Mouse (Mus musculus) embryonic facial prominence, embryonic 12.5 days (tissue): ENCODE data around the gene Ibtk. TPM values are rescaled to one million over a fixed set of nuclear protein-coding genes. Genes with fewer than 3 reads are reported as not detected.
A peak's percentile ranks its signal among the peaks of the same experiment; 100 is the strongest.

Source experiments
- ATAC-seq: fragments of 200-750 bp; cut with Nextera tagmentation; 2 replicates; pipeline ENCODE4 v1.8.0; 2017; ENCODE audit not compliant: insufficient number of reproducible peaks, insufficient read depth, low FRiP score, low TSS enrichment
- H3K27ac ChIP-seq: fragments of 300-500 bp; sonication (generic); 2 replicates; pipeline ENCODE4 v1.5.1; 2016; ENCODE audit warnings: mild to moderate bottlenecking
- H3K27me3 ChIP-seq: fragments of 300-500 bp; sonication (generic); 2 replicates; pipeline ENCODE4 v1.6.1; 2016; ENCODE audit warnings: mild to moderate bottlenecking, moderate library complexity
- H3K36me3 ChIP-seq: fragments of 300-500 bp; sonication (generic); 2 replicates; pipeline ENCODE4 v1.6.1; 2016; ENCODE audit warnings: mild to moderate bottlenecking
- H3K4me1 ChIP-seq: fragments of 300-500 bp; sonication (generic); 2 replicates; pipeline ENCODE4 v1.6.1; 2016
- H3K4me2 ChIP-seq: fragments of 300-500 bp; sonication (generic); replicated peaks from 2 replicates; pipeline ENCODE4 v1.6.1; 2016; ENCODE audit warnings: mild to moderate bottlenecking, moderate library complexity
- H3K4me3 ChIP-seq: fragments of 300-500 bp; sonication (generic); 2 replicates; pipeline ENCODE4 v1.5.1; 2016; ENCODE audit warnings: mild to moderate bottlenecking
- H3K9ac ChIP-seq: fragments of 300-500 bp; sonication (generic); 2 replicates; pipeline ENCODE4 v1.6.1; 2016; ENCODE audit warnings: mild to moderate bottlenecking, moderate library complexity
- H3K9me3 ChIP-seq: fragments of 300-500 bp; sonication (generic); 2 replicates; pipeline ENCODE4 v1.6.1; 2016; ENCODE audit warnings: mild to moderate bottlenecking, moderate library complexity
- WGBS: fragments of 180-500 bp; shearing (Covaris S2); methylation state at CpG from one replicate; pipeline ENCODE4 v1.1.7; 2016; 5-methylcytosine and 5-hydroxymethylcytosine counted together
- polyA plus RNA-seq: library from polyadenylated mRNA; unstranded; fragments of >200 nt; fragmentation: Nextera tagmentation; extraction: Ambion mirVana; gene quantifications from 2 replicates; pipeline ENCODE4 v1.2.1, GENCODE M21; 2016

Ibtk gene
- polyA plus RNA-seq, 1 experiment from 2014 or later: 45.7 TPM

DNA sequence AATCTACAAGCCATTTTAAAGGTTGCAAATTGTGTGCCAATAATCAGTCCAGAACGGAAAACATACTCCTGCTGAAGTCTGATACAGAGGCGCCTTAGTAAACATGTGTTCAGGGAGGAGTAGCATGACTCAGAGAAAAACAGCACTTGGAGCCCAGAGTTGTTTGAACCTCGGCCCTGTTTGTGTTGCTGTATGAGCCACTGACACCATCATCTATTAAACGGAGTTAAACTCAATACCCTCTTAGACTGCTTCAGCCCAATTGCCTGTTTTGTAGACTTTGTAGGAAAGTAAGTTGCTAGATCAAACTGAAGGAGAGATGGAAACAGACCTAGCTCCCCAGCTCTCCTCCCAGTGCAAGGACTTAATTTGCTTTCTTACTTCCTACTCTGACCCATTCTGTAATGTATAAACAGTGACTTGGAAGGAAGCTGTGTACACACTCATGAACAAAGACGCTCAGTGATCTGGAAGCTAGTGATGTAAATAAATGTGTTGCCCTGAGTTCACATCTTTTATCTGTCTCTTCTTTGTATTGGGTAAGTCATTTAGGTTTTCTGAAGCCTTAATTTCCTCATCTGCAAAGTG, 882 bp upstream of the Ibtk start:
- ATAC-seq: no peak
- peak overlapping the region; percentile 95 for H3K4me3 ChIP-seq
- no peaks in the 10 kb centered on the region for H3K27me3 ChIP-seq
- no peaks in the 10 kb centered on the region for H3K9me3 ChIP-seq
- no peaks in the 10 kb centered on the region for H3K36me3 ChIP-seq
- peak overlapping the region; percentile 99 for H3K27ac ChIP-seq
- peaks cover 6% of the 10 kb centered on the region for H3K4me1 ChIP-seq
- peak overlapping the region; percentile 99 for H3K9ac ChIP-seq
- 39% methylated on average over 5 of the region's 5 CpGs for WGBS
- H3K4me2 ChIP-seq: peak overlapping the region; percentile 69

DNA sequence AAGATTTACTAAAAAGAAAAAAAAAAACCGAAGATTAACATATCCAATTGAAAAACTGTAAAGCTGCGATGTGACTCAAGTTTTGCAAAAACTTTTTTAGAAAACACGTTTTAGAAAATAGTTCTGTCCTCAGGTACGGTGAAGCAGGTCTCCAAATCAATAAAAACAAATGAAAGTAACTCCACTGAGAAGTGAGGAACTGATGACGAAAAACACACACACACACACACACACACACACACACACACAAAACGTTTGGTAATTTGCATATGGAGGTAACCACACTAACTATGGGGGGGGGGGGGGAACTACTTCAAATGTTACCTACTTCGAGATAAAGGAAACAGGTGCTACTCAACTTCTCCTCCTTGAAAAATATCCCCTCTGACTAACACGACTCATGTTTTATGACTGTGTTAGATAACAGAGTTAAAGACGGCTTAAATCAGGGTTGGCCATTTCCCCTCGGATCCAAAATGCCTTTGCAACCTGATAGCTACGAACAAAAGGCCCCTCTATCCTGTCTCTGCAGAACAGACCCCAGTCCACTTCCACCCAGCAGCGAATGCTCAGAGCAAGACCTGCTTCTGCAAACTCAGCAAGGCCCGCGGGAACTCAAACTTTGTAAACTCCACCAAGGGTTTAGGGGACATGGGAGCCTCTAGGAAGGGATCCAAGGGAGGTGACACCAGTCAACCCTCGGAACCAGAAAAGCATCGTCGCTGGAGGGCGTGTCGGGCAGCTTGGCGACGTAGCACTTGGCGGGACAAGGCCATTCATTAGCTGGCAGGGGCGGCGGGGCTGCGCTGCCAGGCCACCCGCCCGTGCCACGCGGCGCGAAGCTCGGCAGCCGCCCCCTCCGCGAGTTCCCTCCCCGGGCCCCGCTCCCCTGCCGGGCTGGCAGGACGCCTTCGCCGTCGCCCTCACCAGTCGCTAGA, 661 bp downstream of the Ibtk start:
- Histone ChIP-seq H3K4me3 (peak overlapping the region; percentile 95), H3K4me1 (peaks cover 6% of the 10 kb centered on the region), H3K9me3 (no peaks in the 10 kb centered on the region)

DNA sequence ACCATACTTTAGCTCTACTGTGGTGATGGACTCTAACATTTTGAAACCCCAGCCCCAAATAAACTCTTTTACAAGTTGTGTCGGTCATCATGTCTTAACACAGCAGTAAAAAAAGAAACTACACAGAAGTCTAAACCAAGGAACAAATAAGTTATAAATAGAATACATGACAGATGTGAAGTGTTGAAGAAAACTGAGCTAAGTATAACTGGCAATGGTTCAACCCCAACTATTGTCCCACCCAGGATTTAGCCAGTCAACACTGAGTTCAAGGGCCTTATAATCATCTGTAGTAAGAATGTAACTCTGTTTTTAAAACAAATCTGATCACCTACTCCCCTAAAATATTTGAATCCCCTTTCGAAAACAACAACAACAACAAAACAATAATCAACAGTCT, 3.6 kb downstream of the Ibtk start:
- no peak for ATAC-seq
- H3K27ac ChIP-seq: no peak overlapping the region

More for the DNA sequence above, 661 bp downstream of the Ibtk start:
- H3K9ac ChIP-seq: peak overlapping the region; percentile 99
- peak; percentile 71 for ATAC-seq
- H3K36me3 ChIP-seq: peaks cover under 1% of the 10 kb centered on the region; the same call in 1 of the 2 replicates
- 2% methylated on average over 42 of the region's 43 CpGs for WGBS
- H3K27ac ChIP-seq: peak overlapping the region; percentile 99
- no peaks in the 10 kb centered on the region for H3K27me3 ChIP-seq
- H3K4me2 ChIP-seq: peak overlapping the region; percentile 56

DNA sequence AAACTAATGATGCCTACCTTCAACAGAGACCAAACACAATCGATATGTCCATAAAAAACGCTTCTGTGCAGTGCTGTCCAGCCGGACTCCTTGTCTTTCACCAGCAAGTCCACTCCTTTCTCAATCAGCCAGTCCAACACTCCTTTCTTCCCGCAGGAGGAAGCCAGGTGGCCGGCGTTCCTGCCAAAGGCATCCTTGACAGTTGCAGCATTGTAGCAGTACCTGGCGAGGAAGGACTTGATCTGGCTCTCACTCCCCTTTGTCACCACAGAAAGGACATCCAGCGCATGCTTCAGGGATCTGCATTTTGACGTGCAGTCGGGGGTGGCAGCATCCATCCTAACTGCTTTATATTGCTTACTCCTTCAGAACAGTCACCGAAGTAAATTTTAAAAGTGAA, 5.8 kb downstream of the Ibtk start:
- H3K9me3 ChIP-seq: no peaks in the 10 kb centered on the region
- H3K9ac ChIP-seq: no peak overlapping the region
- H3K4me3 ChIP-seq: no peak overlapping the region
- H3K36me3 ChIP-seq: peaks cover 22% of the 10 kb centered on the region
- peaks cover 6% of the 10 kb centered on the region for H3K4me1 ChIP-seq
- 89% methylated on average over 11 of the region's 11 CpGs for WGBS
- no peak for ATAC-seq
- H3K4me2 ChIP-seq: no peak overlapping the region
- H3K27ac ChIP-seq: no peak overlapping the region
- H3K27me3 ChIP-seq: no peaks in the 10 kb centered on the region

More for the DNA sequence above, 3.6 kb downstream of the Ibtk start:
- H3K9me3 ChIP-seq: no peaks in the 10 kb centered on the region
- no peak overlapping the region for H3K4me2 ChIP-seq
- H3K4me3 ChIP-seq: no peak overlapping the region
- H3K36me3 ChIP-seq: peaks cover 16% of the 10 kb centered on the region
- H3K27me3 ChIP-seq: no peaks in the 10 kb centered on the region
- WGBS: 94% methylated on average over 2 of the region's 2 CpGs
- peaks cover 6% of the 10 kb centered on the region for H3K4me1 ChIP-seq
- H3K9ac ChIP-seq: no peak overlapping the region

DNA sequence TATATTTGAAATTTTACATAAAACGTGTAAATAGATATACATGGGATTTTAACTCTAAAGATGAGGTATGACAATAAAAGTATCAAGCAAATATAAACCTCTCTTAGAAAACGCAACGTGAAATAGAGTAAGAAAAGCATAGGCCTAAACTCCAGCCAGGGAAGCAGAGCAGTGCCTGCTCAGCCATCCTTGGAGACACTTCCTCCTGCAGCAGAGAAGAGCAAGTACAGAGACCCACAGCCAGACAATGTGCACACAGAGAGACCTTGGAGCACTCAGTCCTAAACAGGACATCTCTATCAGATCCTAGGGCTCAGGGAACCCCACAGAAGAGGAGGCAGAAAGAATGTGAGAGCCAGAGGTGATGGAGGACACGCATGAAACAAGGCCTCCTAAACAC, 7.0 kb downstream of the Ibtk start:
- ATAC-seq: no peak
- no peaks in the 10 kb centered on the region for H3K9me3 ChIP-seq
- H3K4me1 ChIP-seq: no peaks in the 10 kb centered on the region
- 88% methylated on average over 4 of the region's 4 CpGs for WGBS
- H3K36me3 ChIP-seq: peaks cover 30% of the 10 kb centered on the region
- no peak overlapping the region for H3K9ac ChIP-seq
- no peaks in the 10 kb centered on the region for H3K27me3 ChIP-seq
- H3K27ac ChIP-seq: no peak overlapping the region
- no peak overlapping the region for H3K4me2 ChIP-seq
- no peak overlapping the region for H3K4me3 ChIP-seq

DNA sequence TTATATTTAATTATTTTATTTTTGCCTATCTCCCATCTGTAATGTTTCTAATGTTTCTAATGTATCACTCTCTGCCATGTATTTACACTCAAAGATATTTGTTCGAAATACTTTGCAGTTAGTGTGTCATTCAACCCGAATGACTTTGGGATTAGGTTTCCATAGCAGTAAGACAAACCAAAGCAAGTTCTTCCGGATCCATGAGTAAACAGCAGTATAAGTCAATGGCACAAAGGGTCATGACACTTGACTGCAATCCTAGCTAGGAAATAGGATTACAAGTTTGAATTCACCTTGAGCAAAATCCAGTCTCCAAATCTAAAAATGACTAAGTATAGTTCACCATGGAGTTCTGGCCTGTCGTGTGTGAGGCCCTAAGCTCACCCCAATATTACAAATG, 9.9 kb downstream of the Ibtk start:
- no peak for ATAC-seq
- no peak overlapping the region for H3K4me2 ChIP-seq
- H3K27me3 ChIP-seq: no peaks in the 10 kb centered on the region
- H3K9ac ChIP-seq: no peak overlapping the region
- no peaks in the 10 kb centered on the region for H3K9me3 ChIP-seq
- no peak overlapping the region for H3K27ac ChIP-seq
- H3K4me3 ChIP-seq: no peak overlapping the region
- peaks cover 49% of the 10 kb centered on the region for H3K36me3 ChIP-seq
- H3K4me1 ChIP-seq: no peaks in the 10 kb centered on the region
- 79% methylated on average over 4 of the region's 4 CpGs for WGBS

DNA sequence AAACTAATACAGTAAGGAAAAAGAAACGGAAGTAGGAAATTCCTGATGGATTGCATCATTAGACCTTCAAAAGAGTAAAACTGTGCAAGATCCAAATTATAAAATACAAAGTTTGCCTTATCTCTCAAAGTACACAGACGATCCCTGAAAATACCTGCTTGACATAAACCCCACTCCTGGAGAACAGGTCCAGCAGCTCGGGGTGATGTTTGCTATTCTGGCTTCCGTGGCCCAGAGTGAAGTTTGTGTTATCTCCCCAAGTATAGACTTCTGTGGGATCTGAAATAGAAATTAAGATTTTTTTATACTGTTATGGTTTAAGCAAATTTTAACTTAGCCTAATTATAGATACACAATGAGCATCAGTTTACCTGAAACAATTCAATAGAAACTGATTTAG, 14.3 kb downstream of the Ibtk start:
- ATAC-seq: no peak
- Histone ChIP-seq H3K4me3 (no peak overlapping the region), H3K9ac (no peak overlapping the region), H3K36me3 (peaks cover 66% of the 10 kb centered on the region), H3K27me3 (no peaks in the 10 kb centered on the region), H3K4me1 (no peaks in the 10 kb centered on the region), H3K27ac (no peak overlapping the region), H3K4me2 (no peak overlapping the region), H3K9me3 (no peaks in the 10 kb centered on the region)
- 92% methylated on average over 4 of the region's 4 CpGs for WGBS

DNA sequence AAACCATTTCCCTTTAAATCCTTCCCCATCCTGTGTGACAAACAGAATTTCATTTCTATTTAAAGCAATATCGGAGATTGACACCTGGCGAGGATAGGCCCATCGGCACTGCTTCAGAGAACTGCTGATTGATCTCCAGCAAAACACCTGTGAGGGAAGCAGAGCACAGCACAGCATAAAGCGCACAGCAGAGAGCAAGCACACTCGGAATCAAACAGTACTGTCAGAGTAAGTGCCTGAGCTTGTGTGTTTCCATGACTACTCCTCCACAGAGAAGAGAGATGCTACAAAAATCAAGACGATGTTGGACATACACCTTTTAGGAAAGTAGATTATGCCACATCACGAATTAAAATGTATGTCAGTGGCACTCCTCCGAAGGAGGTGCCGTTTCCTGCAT, 25.1 kb downstream of the Ibtk start:
- no peak overlapping the region for H3K4me2 ChIP-seq
- H3K4me3 ChIP-seq: no peak overlapping the region
- no peaks in the 10 kb centered on the region for H3K4me1 ChIP-seq
- no peaks in the 10 kb centered on the region for H3K9me3 ChIP-seq
- no peaks in the 10 kb centered on the region for H3K27me3 ChIP-seq
- no peak overlapping the region for H3K9ac ChIP-seq
- no peak overlapping the region for H3K27ac ChIP-seq
- 94% methylated on average over 9 of the region's 9 CpGs for WGBS
- ATAC-seq: no peak
- H3K36me3 ChIP-seq: peaks cover 70% of the 10 kb centered on the region

DNA sequence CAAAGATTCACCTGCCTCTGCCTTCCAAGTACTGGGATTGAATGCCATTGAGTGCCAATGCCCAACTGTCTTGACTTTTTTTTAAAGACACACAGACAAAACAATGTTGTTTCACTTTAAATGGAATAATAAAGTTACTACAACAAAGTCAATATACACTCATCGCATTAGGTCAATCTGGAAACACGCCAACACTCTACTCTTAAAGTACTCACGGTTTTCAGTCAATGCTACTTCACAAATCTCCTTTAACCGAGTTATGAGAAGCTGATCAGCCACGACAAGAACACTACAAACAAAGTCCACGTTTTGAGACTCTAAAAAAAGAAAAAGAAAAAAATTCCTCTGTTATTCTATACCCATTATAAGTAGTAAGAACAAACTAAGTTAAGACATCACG, 31.8 kb downstream of the Ibtk start:
- ATAC-seq: no peak
- H3K9ac ChIP-seq: no peak overlapping the region
- H3K4me3 ChIP-seq: no peak overlapping the region
- no peaks in the 10 kb centered on the region for H3K4me1 ChIP-seq
- H3K27ac ChIP-seq: no peak overlapping the region
- H3K9me3 ChIP-seq: no peaks in the 10 kb centered on the region
- H3K27me3 ChIP-seq: no peaks in the 10 kb centered on the region
- H3K36me3 ChIP-seq: peaks cover 75% of the 10 kb centered on the region
- H3K4me2 ChIP-seq: no peak overlapping the region
- WGBS: 86% methylated on average over 7 of the region's 7 CpGs

DNA sequence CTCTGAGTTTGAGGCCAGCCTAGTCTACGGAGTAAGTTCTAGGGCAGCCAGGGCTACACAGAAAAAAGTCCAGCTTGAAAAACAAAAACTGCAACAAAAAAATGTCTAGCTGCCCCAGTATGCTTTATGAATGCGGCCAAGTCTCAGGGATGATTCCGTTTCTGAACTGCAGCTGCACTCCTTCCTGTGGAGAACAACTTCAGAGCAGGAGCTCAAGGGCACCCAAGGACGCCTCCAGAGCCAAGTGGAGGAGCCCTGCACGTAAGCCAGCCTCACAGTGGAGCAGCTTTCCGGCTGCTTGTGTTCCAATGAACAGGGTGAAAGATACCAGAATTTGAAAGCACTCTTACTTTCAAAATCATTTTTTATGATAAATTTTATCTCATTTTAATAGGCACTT, 41.8 kb downstream of the Ibtk start:
- H3K4me1 ChIP-seq: no peaks in the 10 kb centered on the region
- H3K4me3 ChIP-seq: no peak overlapping the region
- H3K27ac ChIP-seq: no peak overlapping the region
- peaks cover 85% of the 10 kb centered on the region for H3K36me3 ChIP-seq
- H3K9me3 ChIP-seq: no peaks in the 10 kb centered on the region
- no peak overlapping the region for H3K9ac ChIP-seq
- no peak for ATAC-seq
- no peak overlapping the region for H3K4me2 ChIP-seq
- 90% methylated on average over 6 of the region's 6 CpGs for WGBS
- H3K27me3 ChIP-seq: no peaks in the 10 kb centered on the region

DNA sequence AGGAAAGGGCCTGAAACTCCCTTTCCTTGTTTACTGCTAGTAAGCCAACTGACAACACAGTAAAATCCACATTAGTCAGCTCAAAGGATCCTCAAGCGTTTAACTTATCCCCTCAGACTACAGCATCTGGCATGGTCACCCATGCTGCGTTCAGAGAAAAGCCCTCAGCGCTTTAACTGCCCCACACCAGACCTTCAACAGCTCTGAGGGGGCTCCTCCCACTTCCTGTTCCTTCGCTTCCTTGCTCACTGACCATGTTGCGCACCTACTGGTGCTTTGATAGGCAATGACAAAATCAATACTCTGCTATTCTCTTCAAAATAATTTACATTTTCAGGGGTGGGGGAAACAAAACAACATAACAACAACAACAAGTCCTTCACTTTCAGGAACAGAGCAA, 47.2 kb downstream of the Ibtk start:
- Histone ChIP-seq H3K4me1 (no peaks in the 10 kb centered on the region), H3K4me3 (no peak overlapping the region), H3K36me3 (peaks cover 57% of the 10 kb centered on the region), H3K4me2 (no peak overlapping the region), H3K9me3 (no peaks in the 10 kb centered on the region), H3K9ac (no peak overlapping the region), H3K27ac (no peak overlapping the region), H3K27me3 (no peaks in the 10 kb centered on the region)
- WGBS: 87% methylated on average over 5 of the region's 5 CpGs
- ATAC-seq: no peak

DNA sequence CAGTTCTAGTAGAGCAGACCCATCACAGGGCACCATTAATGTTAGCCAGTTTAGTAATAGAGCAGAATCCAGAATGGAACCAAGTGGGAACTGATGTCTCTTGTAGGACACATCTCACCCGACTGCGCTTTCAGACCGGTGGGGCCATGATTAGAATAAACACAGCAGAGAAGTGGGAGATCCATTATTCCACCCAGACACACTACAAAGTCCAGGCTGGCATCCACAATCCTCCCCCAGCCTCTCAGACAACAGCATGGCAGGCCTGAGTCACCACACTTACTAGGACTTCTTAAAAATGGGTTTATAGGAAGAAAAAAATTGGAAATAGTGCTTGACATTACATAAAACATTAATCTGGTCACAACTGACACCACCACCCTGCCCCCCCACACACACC, 53.5 kb downstream of the Ibtk start:
- no peak overlapping the region for H3K27ac ChIP-seq
- peaks cover 27% of the 10 kb centered on the region for H3K36me3 ChIP-seq
- H3K9me3 ChIP-seq: no peaks in the 10 kb centered on the region
- no peaks in the 10 kb centered on the region for H3K4me1 ChIP-seq
- no peak for ATAC-seq
- no peak overlapping the region for H3K9ac ChIP-seq
- WGBS: 99% methylated on average over 3 of the region's 3 CpGs
- no peak overlapping the region for H3K4me3 ChIP-seq
- no peaks in the 10 kb centered on the region for H3K27me3 ChIP-seq
- H3K4me2 ChIP-seq: no peak overlapping the region
